Mouse (Mus musculus) stomach, postnatal 0 days (tissue): ENCODE measurements around the gene Basp1.

Experiments used
- CTCF ChIP-seq: IDR thresholded peaks from 2 replicates; pipeline ENCODE4 v1.5.1; 2016; ENCODE audit warnings: antibody characterized with exemption, low read depth, mild to moderate bottlenecking, moderate library complexity
- EP300 ChIP-seq: optimal IDR thresholded peaks from 2 replicates; pipeline ENCODE3; 2016; ENCODE audit warnings: antibody characterized with exemption

DNA sequence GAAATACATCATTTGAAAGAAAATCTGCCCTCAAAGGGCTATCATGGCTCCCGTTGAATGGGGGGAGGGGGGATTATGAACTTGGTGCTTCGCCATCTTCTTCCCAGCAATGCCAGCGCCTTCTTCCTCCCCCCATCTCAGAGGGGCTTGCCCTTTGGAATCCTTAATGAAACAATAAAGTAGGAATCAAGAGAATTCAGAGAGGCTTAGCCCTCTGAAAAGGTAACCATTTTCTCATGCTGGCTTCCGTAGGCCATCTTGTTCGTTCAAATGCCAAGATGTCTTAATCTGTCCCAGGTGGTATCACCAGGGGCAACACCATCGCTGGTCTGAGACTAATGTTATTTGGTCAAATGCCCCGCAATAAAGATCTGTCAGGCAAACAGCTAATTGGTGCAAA, 2.1 kb downstream of the Basp1 start:
- no peak for TF ChIP-seq CTCF
- no peak for TF ChIP-seq EP300
